Mouse (Mus musculus) B cell, adult 2 months (primary cell): ENCODE data around the gene Dhdds.

Source experiments
- DNase-seq, 2 experiments: peaks; one replicate each; pipeline ENCODE4 v3.0.0; 2022

Gene Dhdds

GRCm38 (mm10) chr4:133942679-133943078 lies 58.0 kb downstream of the Dhdds start:
- no peak for DNase-seq

- DNase-seq: no peak
Observed at GRCm38 (mm10) chr4:133941576-133941975, 59.1 kb downstream of the Dhdds start.

- DNase-seq: no peak
Observed at GRCm38 (mm10) chr4:133940386-133941260, 60.1 kb downstream of the Dhdds start.

- no peak for DNase-seq
Observed at GRCm38 (mm10) chr4:133938077-133938476, 62.6 kb downstream of the Dhdds start.

GRCm38 (mm10) chr4:133931785-133932184 lies 68.9 kb downstream of the Dhdds start:
- DNase-seq: no peak

- peak; percentile 36 to 42 for DNase-seq
Observed at GRCm38 (mm10) chr4:133931349-133931748, 69.4 kb downstream of the Dhdds start.

- no peak for DNase-seq
Observed at GRCm38 (mm10) chr4:133929278-133929670, 71.4 kb downstream of the Dhdds start.

- no peak for DNase-seq
Observed at GRCm38 (mm10) chr4:133928576-133929277, 72.0 kb downstream of the Dhdds start.

- DNase-seq: no peak
Observed at GRCm38 (mm10) chr4:133925204-133925603, 75.5 kb downstream of the Dhdds start.

GRCm38 (mm10) chr4:133923743-133924142 lies 77.0 kb downstream of the Dhdds start:
- DNase-seq: no peak
